Mouse (Mus musculus): ENCODE results near the gene Mios. TPM values are rescaled to one million over a fixed set of nuclear protein-coding genes. Genes with fewer than 3 reads are reported as not detected.

Gene Mios
- 33.3 and 33.8 TPM in 2 replicates for polyA plus RNA-seq (2016; fragmentation: Nextera tagmentation; extraction: Ambion mirVana)

- Histone ChIP-seq H3K36me3 (peaks cover 10% of the 10 kb centered on the region; the same call in 1 of the 2 replicates), H3K4me2 (peak within 1 kb of the TSS; percentile 52), H3K4me3 (replicated peaks) (peak within 1 kb of the TSS; percentile 83), H3K27ac (peak within 1 kb of the TSS; percentile 96), H3K9me3 (no peaks in the 10 kb centered on the region), H3K4me1 (replicated peaks) (peaks cover 11% of the 10 kb centered on the region), H3K9ac (replicated peaks) (peak within 1 kb of the TSS; percentile 84), H3K27me3 (no peaks in the 10 kb centered on the region)
- ATAC-seq (ENCODE audit: insufficient number of reproducible peaks, insufficient read depth, low FRiP score, low TSS enrichment, low read depth): peak; percentile 98
- WGBS: under 1% methylated on average over 90 of the region's 90 CpGs
These were observed at the start of gene Mios for GRCm38 (mm10) chr6:8209047-8209865. TSS of gene Mios (plus strand) at chr6:8209222.

- Histone ChIP-seq H3K4me1 (replicated peaks) (no peaks in the 10 kb centered on the region; the same call in 1 of the 2 replicates), H3K9me3 (no peaks in the 10 kb centered on the region), H3K9ac (replicated peaks) (no peak overlapping the region), H3K27ac (no peak overlapping the region), H3K36me3 (no peaks in the 10 kb centered on the region), H3K4me2 (no peak overlapping the region), H3K27me3 (no peaks in the 10 kb centered on the region), H3K4me3 (replicated peaks) (no peak overlapping the region)
- 55% methylated on average over 2 of the region's 2 CpGs for WGBS
- ATAC-seq (ENCODE audit: insufficient number of reproducible peaks, insufficient read depth, low FRiP score, low TSS enrichment, low read depth): no peak
These were observed 49.0 kb upstream of the Mios start for GRCm38 (mm10) chr6:8160001-8160400.

- Histone ChIP-seq H3K27ac (no peak overlapping the region), H3K36me3 (no peaks in the 10 kb centered on the region), H3K9ac (replicated peaks) (no peak overlapping the region), H3K9me3 (no peaks in the 10 kb centered on the region), H3K4me2 (no peak overlapping the region), H3K4me1 (replicated peaks) (peaks cover 6% of the 10 kb centered on the region), H3K27me3 (no peaks in the 10 kb centered on the region), H3K4me3 (replicated peaks) (no peak overlapping the region)
- WGBS: 53% methylated on average over 1 of the region's 1 CpGs
- ATAC-seq (ENCODE audit: insufficient number of reproducible peaks, insufficient read depth, low FRiP score, low TSS enrichment, low read depth): no peak
These were observed 44.3 kb upstream of the Mios start for GRCm38 (mm10) chr6:8164741-8165140.

- no peak for ATAC-seq (ENCODE audit: insufficient number of reproducible peaks, insufficient read depth, low FRiP score, low TSS enrichment, low read depth)
- no peaks in the 10 kb centered on the region for H3K27me3 ChIP-seq
- H3K4me1 ChIP-seq (replicated peaks): peaks cover 12% of the 10 kb centered on the region
- 65% methylated on average over 1 of the region's 1 CpGs for WGBS
- no peaks in the 10 kb centered on the region for H3K36me3 ChIP-seq
- no peak overlapping the region for H3K27ac ChIP-seq
- H3K9me3 ChIP-seq: no peaks in the 10 kb centered on the region
- H3K4me2 ChIP-seq: no peak overlapping the region
- no peak overlapping the region for H3K4me3 ChIP-seq (replicated peaks)
- no peak overlapping the region for H3K9ac ChIP-seq (replicated peaks)
These were observed 36.9 kb upstream of the Mios start for GRCm38 (mm10) chr6:8172101-8172500.

- no peaks in the 10 kb centered on the region for H3K9me3 ChIP-seq
- no peak overlapping the region for H3K9ac ChIP-seq (replicated peaks)
- H3K4me2 ChIP-seq: no peak overlapping the region
- H3K4me3 ChIP-seq (replicated peaks): no peak overlapping the region
- H3K27ac ChIP-seq: no peak overlapping the region
- no peak for ATAC-seq (ENCODE audit: insufficient number of reproducible peaks, insufficient read depth, low FRiP score, low TSS enrichment, low read depth)
- WGBS: 56% methylated on average over 2 of the region's 2 CpGs
- H3K4me1 ChIP-seq (replicated peaks): peaks cover 16% of the 10 kb centered on the region
- no peaks in the 10 kb centered on the region for H3K27me3 ChIP-seq
- no peaks in the 10 kb centered on the region for H3K36me3 ChIP-seq
These were observed 35.0 kb upstream of the Mios start for GRCm38 (mm10) chr6:8174062-8174461.

- Histone ChIP-seq H3K36me3 (no peaks in the 10 kb centered on the region), H3K9me3 (no peaks in the 10 kb centered on the region), H3K4me1 (replicated peaks) (0 out of 2 replicates have a peak, but pooled peaks cover 9% of the 10 kb centered on the region), H3K4me3 (replicated peaks) (no peak overlapping the region), H3K27me3 (no peaks in the 10 kb centered on the region), H3K27ac (no peak overlapping the region), H3K9ac (replicated peaks) (no peak overlapping the region), H3K4me2 (no peak overlapping the region)
- ATAC-seq (ENCODE audit: insufficient number of reproducible peaks, insufficient read depth, low FRiP score, low TSS enrichment, low read depth): no peak
- WGBS: 95% methylated on average over 7 of the region's 7 CpGs
These were observed 33.7 kb upstream of the Mios start for GRCm38 (mm10) chr6:8175346-8175745.

- no peak for ATAC-seq (ENCODE audit: insufficient number of reproducible peaks, insufficient read depth, low FRiP score, low TSS enrichment, low read depth)
- Histone ChIP-seq H3K4me3 (replicated peaks) (no peak overlapping the region), H3K4me2 (no peak overlapping the region), H3K9ac (replicated peaks) (no peak overlapping the region), H3K4me1 (replicated peaks) (0 out of 2 replicates have a peak, but pooled peaks cover 9% of the 10 kb centered on the region), H3K36me3 (no peaks in the 10 kb centered on the region), H3K9me3 (no peaks in the 10 kb centered on the region), H3K27me3 (no peaks in the 10 kb centered on the region), H3K27ac (no peak overlapping the region)
- WGBS: 74% methylated on average over 2 of the region's 2 CpGs
These were observed 32.9 kb upstream of the Mios start for GRCm38 (mm10) chr6:8176116-8176515.

- H3K27me3 ChIP-seq: no peaks in the 10 kb centered on the region
- no peak overlapping the region for H3K4me3 ChIP-seq (replicated peaks)
- WGBS: 50% methylated on average over 10 of the region's 10 CpGs
- H3K36me3 ChIP-seq: no peaks in the 10 kb centered on the region
- H3K4me1 ChIP-seq (replicated peaks): 0 out of 2 replicates have a peak, but pooled peaks cover 9% of the 10 kb centered on the region
- no peak for ATAC-seq (ENCODE audit: insufficient number of reproducible peaks, insufficient read depth, low FRiP score, low TSS enrichment, low read depth)
- no peak overlapping the region for H3K9ac ChIP-seq (replicated peaks)
- H3K4me2 ChIP-seq: no peak overlapping the region
- H3K27ac ChIP-seq: no peak overlapping the region
- no peaks in the 10 kb centered on the region for H3K9me3 ChIP-seq
These were observed 30.6 kb upstream of the Mios start for GRCm38 (mm10) chr6:8178397-8178941.

GRCm38 (mm10) chr6:8188599-8189233 lies 20.3 kb upstream of the Mios start:
- Histone ChIP-seq H3K4me2 (no peak overlapping the region), H3K4me3 (replicated peaks) (no peak overlapping the region), H3K9me3 (no peaks in the 10 kb centered on the region), H3K9ac (replicated peaks) (no peak overlapping the region), H3K4me1 (replicated peaks) (no peaks in the 10 kb centered on the region), H3K27ac (no peak overlapping the region), H3K27me3 (no peaks in the 10 kb centered on the region), H3K36me3 (no peaks in the 10 kb centered on the region)
- 92% methylated on average over 3 of the region's 3 CpGs for WGBS
- no peak for ATAC-seq (ENCODE audit: insufficient number of reproducible peaks, insufficient read depth, low FRiP score, low TSS enrichment, low read depth)

- Histone ChIP-seq H3K36me3 (no peaks in the 10 kb centered on the region), H3K27me3 (no peaks in the 10 kb centered on the region), H3K9ac (replicated peaks) (no peak overlapping the region), H3K4me1 (replicated peaks) (no peaks in the 10 kb centered on the region), H3K9me3 (peaks cover 3% of the 10 kb centered on the region; the same call in 1 of the 2 replicates), H3K4me3 (replicated peaks) (no peak overlapping the region), H3K27ac (no peak overlapping the region), H3K4me2 (no peak overlapping the region)
- 70% methylated on average over 3 of the region's 3 CpGs for WGBS
- ATAC-seq (ENCODE audit: insufficient number of reproducible peaks, insufficient read depth, low FRiP score, low TSS enrichment, low read depth): no peak
These were observed 19.1 kb upstream of the Mios start for GRCm38 (mm10) chr6:8189917-8190316.

- ATAC-seq (ENCODE audit: insufficient number of reproducible peaks, insufficient read depth, low FRiP score, low TSS enrichment, low read depth): no peak
- H3K4me1 ChIP-seq (replicated peaks): no peaks in the 10 kb centered on the region
- peaks cover 12% of the 10 kb centered on the region for H3K9me3 ChIP-seq
- H3K9ac ChIP-seq (replicated peaks): no peak within 1 kb of the TSS
- no peaks in the 10 kb centered on the region for H3K27me3 ChIP-seq
- no peaks in the 10 kb centered on the region for H3K36me3 ChIP-seq
- H3K27ac ChIP-seq: no peak within 1 kb of the TSS
- no peak within 1 kb of the TSS for H3K4me2 ChIP-seq
- H3K4me3 ChIP-seq (replicated peaks): no peak within 1 kb of the TSS
These were observed 16.5 kb upstream of the Mios start, which contains the start of gene Col28a1 for GRCm38 (mm10) chr6:8192517-8192916. TSS of gene Col28a1 (minus strand) at chr6:8192617.
